Mouse (Mus musculus) layer of hippocampus, adult 8-10 months (tissue): Measurements from ENCODE around the gene Nxpe5. TPM values are rescaled to one million over a fixed set of nuclear protein-coding genes. Genes with fewer than 3 reads are reported as not detected.

ENCODE experiments used
- DNase-seq, 2 experiments: peaks; one replicate each; pipeline ENCODE4 v3.0.0; 2022; ENCODE audit warnings: low spot score in 2 of 2
- total RNA-seq, 4 experiments: library from RNA; stranded (reverse); gene quantifications; 2 replicates each; pipeline ENCODE4 v1.2.4; 2022

The Nxpe5 gene
- total RNA-seq, 4 experiments from 2014 or later, result 0.19 to 0.37 TPM; not detected in 2

DNA sequence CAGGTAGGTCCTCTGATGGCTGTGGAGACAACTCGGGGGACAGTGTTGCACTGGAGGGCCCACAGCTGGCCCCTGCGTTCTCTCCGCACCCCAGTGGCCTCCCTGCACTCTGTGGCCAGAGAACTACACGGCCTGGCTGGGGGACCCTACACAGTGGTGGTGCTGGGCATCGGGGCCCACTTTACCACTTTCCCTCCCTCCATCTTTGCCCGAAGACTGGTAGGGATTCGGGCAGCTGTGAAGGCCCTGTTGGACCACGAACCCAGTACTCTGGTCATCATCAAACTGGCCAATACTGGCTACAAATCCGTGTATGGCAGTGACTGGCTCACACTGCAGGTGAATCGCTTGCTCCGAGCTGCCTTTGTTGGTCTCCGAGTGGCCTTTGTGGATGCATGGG is 25.4 kb downstream of the Nxpe5 start:
- DNase-seq, result no peak

DNA sequence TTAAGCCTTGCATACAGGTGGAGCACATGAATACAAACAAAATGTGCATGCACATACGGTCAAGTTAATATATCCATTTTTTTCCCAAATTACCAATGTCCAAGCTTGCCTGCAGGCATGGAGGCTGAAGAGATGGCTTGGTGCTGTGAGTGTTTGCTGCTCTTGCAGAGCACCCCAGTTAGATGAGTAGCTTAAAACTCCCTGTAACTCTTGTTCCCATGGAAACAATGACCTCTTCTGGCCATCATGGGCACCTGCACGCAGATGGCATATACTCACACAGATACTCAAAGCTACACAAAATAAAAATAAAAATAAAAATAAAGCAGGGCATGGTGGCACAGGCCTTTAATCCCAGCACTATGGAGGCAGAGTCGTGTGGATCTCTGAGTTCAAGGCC is 27.4 kb downstream of the Nxpe5 start:
- DNase-seq, result no peak

DNA sequence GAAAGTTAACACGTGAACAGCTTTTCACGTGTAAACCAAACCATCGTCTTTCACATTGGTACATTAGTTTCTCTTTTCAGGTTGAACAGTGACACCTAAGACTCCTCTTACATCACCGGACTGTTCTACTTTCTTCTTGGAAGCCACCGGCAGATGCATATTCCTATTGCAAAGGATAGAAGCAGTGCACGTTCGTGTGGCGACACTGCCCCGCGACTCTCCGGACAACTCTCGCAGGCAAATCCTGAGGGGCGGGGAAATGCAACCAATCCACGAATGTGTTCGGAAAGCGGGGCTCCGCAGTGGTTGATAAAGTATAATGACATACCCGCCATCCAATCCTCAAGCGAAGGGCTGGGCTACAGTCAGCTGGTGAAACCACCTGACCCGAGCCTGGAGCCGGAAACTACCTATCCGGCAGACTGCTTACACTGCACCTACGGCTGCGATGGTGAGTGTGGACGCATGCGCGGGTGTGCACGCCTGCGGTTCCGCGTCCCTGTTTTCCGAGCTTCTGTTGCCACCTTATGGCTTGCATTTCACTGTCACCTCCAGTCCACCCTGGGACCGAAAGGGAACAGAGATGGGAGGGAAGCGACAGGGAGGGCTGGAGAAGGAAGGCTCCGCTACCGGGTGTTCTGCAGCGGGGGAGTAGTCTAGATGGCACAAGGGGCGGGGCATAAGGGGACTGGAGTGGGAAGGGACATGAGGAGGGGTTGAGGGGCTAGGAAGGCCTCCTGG is 29.8 kb downstream of the Nxpe5 start, which contains the start of gene Lamtor4:
Lamtor4 (plus strand) TSS at position 130 of the 741 bp plus-strand sequence.
- peak; percentile 97 for DNase-seq

DNA sequence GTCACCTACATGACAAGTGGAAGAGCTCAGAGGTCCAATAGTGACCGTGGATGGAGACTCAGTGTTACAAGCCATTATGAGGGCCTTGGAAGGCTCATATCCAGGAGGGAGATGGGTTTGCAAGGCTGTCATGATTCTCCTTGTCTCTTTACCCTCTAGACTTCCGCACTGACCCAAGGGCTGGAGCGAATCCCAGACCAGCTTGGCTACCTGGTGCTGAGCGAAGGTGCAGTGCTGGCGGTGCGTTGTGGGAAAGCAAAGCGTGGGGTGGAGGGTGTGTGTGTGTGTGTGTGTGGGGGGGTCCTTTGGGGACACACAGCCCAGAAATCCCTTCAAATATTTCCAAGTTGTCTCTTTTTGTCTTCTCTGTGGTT is 30.4 kb downstream of the Nxpe5 start:
- DNase-seq, result no peak

DNA sequence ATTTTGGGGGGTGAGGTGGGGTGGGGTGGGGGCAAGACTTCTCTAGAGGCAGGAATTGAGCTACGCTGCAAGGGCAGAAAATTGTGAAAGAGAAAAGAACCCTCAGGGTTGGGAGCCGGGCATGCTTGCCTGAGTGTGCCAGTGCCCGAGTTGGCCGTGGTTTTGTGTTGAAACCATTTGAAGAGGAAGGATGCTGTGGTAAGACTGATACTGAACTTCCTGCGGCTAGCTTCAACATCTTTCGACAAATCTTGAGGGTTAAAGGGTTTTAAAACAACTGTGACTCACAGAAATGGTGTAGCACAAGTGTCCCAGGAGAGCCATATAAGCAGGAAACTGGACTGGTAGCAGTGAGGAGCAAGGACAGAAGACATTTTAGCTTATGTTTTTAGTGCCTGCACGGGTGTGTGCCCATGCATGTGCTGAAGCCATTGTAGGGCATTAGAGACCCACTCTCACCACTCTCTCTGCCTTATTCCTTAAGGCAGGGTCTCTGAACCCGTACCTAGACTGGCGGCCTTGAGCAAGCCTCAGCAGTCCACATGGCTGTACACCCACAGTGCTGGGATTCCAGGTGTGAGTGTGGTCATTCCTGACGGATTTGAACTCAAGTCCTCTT is 31.4 kb downstream of the Nxpe5 start:
- DNase-seq, result no peak

DNA sequence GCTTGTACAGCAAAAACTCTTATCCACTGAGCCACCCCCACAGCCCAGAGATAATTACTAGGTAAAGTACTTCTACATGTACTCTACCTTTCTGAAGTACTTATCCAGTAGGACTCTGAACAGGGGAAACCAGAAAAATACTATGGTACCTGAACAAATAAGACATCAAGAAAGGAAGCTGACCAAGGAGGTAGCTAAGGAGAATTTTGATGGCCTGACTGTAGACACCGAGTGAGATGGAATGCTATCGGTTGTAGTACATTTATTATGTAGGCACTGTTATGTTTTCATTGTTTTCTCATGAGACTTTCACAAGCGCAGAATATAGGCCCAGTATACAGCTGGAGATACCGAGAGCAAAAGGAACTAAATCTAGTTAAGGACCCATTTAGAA is 31.9 kb downstream of the Nxpe5 start:
- DNase-seq, result no peak

DNA sequence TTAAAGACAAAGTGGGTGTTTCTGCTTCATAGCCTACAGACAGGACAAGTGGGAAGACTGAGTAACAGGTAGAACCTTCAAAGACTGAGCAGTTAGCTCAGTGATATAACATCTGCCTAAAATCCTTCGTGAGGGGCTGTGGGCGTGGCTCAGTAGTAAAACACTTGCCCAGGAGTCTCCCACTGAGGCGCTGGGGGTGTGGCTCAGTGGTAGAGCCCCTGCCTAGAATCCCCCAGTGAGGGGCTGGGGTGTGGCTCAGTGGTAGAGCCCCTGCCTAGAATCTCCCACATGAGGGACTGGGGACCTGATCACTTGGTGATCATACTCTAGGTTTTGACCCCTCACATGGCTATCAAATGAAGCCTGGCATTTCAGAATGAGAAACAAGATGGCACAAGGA is 32.4 kb downstream of the Nxpe5 start:
- no peak for DNase-seq

DNA sequence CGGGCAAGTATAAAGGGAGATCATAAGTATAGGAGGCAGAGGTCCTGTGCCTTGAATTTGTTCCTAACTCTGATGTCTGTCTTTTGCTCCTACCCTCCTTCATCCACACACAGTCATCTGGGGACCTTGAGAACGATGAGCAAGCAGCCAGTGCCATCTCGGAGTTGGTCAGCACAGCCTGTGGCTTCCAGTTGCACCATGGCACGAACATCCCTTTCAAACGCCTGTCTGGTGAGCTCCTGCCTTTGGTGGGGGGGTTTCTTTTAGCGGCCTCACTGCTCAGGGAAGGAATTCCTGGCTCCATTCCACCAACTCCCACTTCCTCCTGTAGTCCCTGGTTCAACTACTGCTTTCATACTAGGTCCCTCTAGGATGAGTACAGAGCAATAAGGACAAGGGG is 32.8 kb downstream of the Nxpe5 start:
- no peak for DNase-seq

DNA sequence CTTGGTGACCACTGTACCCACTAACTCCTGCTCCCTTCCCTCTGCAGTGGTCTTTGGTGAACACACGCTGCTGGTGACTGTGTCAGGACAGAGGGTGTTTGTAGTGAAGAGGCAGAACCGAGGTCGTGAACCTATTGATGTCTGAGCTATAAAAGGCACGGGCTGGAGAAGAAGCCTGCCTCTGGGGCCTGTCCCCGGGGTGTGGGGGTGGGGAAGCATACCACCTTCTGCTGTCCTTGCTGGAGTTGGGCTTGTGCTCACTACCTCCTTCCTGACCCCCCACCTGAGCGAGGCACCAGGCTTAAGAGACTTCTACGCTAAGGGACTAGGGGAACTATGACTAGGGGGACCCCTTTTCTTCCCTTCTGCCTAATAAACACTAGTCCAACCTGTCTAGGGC is 33.3 kb downstream of the Nxpe5 start:
- no peak for DNase-seq

DNA sequence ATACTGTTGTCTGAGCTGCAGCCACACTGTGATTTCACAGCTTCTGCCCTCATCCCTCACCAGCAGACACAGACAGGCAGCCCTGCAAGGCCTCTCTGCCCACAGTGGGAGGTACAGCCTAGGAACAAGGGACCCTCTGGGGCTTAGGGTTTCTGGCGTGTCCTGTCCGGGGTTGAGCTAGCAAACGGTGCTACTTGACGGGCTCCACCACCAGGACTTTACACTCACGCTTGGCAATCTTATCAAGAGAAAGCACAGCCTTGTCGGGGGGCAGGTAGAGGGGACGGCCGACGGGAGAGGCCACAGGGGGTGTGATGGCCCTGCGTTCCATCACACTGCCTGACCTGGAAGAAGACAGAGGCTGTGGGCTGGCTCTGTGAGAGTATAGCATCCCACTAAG is 34.4 kb downstream of the Nxpe5 start:
- DNase-seq, result no peak

DNA sequence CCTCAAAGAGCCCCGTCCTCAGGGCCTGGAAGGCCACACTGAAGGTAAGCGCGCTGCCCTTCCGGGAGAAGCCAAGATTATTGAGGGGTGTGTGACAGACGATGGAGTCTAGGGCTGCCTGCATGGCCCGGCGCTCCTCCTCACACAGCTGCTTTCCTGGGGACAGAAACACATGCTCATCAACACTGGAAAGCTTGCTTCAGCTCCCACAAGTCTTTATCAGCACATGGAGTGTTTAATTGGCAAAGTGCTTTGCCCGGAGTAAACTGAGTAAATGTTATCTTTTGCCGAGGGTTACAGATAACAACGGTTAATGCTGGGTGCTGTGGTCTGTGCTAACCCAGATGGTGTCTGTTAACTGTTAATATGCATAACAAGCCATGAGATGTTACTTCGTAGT is 35.1 kb downstream of the Nxpe5 start:
- no peak for DNase-seq

DNA sequence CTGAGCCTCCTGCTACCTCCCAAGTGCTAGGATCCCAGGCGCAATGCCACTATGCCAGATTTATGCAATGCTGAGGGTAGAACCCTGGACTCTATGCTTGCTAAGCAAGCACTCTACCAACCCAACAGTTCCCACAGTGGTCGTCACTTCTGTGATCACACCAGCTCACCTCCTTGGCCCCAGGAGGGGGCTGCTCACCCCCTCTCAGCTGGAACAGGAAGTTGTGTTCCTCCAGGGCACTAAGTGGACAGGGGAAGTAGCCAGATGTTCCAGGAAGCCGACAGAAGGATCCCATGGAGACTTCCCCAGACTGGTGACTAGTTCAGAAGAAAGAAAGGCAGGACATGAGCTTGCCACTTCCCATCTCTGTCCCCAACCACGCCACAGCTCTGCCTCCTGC is 36.3 kb downstream of the Nxpe5 start:
- no peak for DNase-seq

DNA sequence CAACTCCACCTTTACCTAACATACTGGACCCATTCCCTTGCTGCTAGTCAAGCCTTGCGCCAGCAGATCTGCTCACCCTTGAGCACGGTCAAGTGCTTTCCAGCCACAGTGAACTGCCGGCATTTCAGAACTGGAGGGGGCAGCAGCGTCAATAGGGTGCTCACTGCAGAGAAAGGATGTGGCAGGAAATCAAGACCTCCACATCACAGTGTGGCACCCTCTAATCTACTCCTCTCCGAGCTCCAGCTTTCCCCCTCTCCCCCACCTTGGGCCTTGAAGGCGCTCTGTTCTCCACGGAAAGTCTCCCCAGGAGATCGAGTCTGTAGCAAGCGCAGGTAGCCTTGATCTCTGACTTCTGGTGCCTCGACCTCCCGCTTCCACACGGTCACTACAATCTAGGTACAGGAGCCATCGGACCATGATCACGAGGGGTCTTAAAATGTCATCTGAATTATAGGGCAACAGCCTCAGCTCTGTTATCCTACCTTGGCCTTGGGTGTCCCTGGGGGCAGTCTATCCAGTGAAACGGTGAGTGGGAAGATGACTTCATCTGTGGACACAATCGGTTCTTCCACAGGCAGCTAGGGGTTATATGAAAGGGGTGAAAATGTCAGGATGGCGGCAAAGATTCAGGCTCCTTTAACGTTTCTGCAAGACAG is 37.0 kb downstream of the Nxpe5 start:
- no peak for DNase-seq

DNA sequence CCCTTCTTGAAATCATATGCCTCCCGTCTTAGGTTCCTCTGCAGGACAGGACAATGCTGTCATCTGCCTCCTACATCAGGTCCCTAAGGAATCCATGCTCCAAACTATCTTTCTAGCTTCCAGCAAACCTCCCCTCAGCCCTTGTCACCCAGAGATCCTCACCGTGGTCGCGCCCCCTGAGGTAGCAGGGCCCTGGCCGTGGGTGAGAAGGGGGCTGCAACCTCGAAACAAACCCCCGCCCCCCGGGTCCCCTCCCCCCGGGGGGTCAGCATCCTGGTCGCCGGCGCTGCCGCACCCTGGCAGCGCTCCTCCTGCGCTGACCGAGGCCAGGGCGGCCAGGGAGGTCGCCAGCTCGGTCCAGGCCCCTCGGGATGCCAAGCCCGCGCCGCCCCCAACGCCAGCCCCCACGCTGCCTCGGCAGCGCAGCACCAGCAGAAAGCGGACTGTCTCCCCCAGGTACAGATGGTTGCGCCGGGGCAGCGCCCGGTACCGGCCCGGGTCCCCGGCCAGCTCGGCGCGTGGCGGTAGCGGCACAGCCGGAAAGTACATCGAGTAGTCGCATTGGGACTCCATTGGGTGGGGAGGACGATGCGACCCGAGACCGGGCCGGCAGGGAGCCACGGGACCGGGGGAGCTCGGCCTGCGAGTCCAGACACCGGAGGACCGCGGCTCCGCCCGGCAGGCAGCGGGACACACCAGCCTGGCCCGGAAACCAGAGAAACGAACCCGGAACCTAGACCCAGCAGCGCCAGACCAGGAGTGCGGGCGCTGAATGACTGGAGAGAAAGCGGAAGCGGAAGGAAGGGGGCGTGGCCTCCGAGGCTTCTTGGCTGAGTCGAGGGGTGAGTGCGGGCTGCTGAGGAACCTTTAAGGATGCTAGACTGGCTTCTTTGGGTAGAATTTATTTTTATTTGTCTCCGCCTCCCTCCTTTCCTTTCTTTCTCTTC is 37.8 kb downstream of the Nxpe5 start, which contains the start of gene BC037034:
BC037034 (minus strand) TSS at position 774 of the 947 bp plus-strand sequence.
- DNase-seq, result peak; percentile 87 to 89

DNA sequence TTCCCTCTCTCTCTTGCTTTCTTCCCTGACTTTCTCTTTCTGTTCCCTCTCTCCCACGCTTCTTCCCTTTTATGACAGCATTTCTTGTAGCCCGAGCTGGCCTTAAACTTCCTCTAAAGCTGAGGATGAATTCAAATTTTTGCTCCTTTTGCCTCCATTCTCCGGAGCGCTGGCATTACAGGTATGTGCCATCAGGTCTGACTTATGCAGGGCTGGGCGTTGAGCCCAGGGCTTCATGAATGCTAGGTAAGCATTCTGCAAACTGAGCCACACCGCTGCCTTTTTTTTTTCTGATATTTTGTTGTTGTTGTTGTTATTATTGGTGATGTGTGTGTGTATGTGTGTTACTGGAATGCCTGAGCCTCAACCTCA is 38.5 kb downstream of the Nxpe5 start:
- no peak for DNase-seq

DNA sequence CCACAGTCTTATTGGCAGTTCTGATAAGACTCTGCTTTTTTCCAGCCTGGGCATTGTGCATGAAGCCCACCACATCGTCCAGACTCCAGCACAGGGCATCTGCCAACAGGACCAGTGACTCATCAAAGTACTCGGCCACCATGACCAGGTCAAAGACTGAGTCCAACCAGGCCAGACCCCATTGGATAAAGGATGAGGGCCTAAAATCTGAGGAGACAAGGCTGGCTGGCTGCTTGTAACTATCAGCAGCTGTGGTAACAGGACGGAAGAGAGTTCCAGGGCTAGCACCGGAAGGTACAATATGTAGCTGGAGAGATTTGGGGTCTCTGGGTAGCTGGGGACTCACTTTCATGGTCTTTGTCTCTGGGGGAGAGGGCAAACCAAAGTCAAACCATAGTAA is 40.0 kb downstream of the Nxpe5 start:
- DNase-seq, result no peak

DNA sequence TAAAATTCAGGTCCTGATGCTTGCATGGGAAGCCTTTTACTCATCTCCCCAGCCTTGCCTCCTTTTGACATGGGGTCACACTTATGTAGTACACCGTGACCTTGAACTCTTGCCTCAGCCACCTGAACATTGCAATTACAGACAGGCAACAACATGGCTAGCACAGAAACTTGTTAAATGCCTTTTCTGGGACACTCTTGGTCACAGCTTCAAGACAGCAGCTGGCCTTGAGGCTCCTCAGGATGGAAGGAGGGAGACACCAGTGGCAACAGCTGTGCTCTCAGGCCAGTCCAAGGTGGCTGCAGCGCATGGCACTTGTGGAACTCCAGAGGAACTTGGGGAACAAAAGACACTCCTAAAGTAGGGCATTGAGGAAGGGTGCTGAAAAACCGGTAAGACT is 41.4 kb downstream of the Nxpe5 start:
- DNase-seq, result no peak

DNA sequence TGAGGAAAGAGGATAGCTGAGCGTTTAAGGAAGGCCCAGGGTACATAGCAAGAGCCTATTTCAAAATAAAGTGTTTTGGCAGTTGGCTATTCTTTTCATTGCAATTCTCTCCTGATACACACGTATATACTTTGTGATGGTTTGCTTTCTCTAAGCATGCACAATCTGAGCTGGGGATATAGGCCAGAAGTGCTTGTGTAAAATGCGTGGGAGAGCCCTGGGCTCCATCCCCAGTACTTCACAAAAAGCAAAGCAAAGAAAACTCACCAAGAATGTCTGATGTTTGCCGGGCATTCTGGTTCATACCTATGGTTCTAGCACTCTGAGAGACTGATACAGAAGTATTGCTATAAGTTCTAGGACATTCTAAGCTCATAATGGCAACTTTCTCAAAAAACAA is 43.3 kb downstream of the Nxpe5 start:
- DNase-seq, result no peak

DNA sequence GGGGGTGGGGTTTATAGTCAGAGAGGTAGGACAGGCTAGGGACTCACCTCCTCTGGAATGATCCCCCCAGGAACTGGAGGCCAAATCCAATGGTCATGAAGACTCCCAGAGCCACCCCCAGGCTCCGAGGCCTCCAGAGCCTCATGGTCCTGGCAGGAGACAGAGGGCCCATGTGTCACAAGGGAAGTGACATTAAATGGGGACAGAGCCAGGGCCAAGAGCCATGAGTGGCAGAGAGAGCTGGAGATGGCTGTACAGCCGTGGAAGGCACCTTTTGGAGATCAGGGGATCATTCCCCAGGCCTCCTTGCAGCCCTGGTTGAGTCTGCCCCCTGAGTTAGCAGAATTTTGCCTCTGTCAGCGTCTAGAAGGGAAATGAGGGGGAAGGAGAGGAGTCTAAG is 45.5 kb downstream of the Nxpe5 start:
- no peak for DNase-seq

DNA sequence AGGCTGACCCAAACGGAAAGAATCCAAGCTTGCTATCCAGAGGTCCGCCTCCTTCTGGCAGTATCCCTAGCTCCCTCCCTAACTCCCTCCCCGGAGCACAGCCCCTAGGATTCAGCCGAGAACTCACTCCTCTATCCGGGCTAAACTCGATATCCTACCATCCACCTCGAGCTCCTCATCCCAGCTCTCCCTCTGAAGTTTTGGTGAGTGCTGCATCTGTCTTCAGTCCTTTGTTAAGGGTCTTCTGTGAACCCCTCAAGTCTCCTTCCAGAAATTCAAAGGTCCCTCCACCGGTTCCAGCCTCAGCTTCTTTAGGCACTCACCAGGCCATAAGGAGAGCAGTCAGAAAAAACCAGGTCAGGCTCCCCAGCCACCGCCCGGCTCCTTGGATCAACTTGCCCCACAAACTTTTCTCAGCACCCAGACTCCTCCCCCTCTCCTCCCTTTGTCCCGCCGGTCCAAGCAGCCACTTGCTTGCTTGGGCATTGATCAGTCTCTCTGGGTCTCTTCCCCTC is 46.8 kb downstream of the Nxpe5 start, which contains the start of gene Gal3st4:
Gal3st4 (minus strand) TSS at position 432 of the 515 bp plus-strand sequence.
- DNase-seq, result no peak

DNA sequence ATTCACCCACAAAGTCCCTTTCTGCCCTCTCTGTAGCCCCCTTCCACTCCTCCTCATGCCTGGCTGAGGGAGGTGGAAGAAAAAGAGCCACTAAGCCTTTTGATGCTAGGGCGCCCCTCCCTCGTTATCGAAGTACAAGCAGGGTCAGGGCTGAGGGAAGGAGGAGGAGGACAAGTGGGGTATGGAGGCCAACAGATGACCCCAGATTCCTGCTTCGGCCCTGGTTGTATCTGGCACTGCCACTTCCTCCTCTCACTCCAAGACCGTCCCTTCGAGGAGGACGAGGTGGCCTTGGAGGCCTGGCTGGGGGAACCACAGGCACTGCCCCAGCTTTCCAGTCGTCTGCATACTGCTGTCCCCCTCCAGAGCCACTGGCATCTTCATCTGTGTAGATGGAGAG is 48.5 kb downstream of the Nxpe5 start:
- no peak for DNase-seq
